Mouse (Mus musculus): ENCODE results near the gene Olfr629. TPM values are rescaled to one million over a fixed set of nuclear protein-coding genes. Genes with fewer than 3 reads are reported as not detected.
"Not testable (repeated sequence)": the region's sequence is repeated elsewhere in the genome, so short reads cannot be mapped to it uniquely, and the experiment has no call there.

The Olfr629 gene
- polyA plus RNA-seq (2015; fragmentation: Nextera tagmentation; extraction: Ambion mirVana), result not detected in 2 replicates

DNA sequence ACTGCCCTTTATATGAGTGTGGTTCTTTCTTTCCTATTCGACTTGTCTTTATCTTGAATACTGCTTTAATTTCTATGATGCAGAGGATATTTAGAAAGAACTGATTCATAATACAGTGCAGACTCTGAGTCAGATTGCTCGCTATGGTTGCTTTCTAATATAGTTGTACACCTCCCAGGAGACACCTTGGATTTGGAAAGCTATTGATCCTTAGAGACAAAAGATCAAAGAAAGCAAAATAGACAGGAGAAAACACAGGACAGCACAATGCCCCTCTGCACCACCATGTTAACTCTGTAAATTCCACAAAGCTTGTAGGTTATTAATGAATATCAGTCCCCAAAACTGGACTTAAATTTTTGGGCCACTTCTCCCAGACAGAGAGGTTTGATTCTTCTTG lies at the start of gene Olfr629:
Gene Olfr629, minus strand, starts transcription at position 101 of the 400 bp plus-strand sequence.
- ATAC-seq (ENCODE audit: low FRiP score), result no peak

DNA sequence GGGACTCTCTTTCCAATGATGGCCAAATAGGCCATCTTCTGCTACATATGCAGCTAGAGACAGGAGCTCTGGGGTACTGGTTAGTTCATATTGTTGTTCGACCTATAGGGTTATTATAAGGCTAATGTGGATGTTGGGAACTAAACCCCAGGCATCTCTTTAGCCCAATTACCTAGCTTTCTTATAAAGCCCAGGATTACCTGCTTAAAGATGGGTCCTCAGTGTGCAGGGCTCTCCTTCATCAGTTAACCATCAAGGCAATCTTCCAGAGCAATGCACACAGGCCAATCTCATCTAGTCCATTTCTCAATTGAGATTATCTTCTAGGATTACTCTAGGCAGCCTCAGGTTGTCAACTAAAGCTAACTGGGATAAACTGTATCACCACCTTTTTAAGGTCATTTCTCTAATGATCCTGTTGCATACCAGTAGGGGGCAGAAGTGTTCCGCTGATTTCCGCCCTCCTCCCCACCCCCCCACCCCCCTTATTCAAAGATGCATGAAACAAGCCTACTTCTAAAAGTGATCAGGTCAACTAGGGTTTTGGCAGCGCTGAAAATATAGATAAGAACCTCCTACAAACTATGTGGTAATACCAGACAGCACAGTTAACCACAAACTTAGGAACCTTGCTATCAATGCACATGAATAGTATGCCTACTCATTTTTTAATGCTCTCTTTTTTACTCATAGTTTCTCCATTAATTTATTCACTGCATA lies 48.1 kb upstream of the Olfr629 start:
- no peak overlapping the region for H3K27ac ChIP-seq
- no peaks in the 10 kb centered on the region for H3K36me3 ChIP-seq
- 20% methylated on average over 4 of the region's 4 CpGs for WGBS
- no peak for ATAC-seq (ENCODE audit: low FRiP score)
- no peak overlapping the region for H3K9ac ChIP-seq
- no peaks in the 10 kb centered on the region for H3K27me3 ChIP-seq
- H3K4me2 ChIP-seq, result no peak overlapping the region
- no peaks in the 10 kb centered on the region for H3K9me3 ChIP-seq
- no peaks in the 10 kb centered on the region for H3K4me1 ChIP-seq (replicated peaks)
- no peak overlapping the region for H3K4me3 ChIP-seq

More for the DNA sequence above, at the start of gene Olfr629:
- no peak within 1 kb of the TSS for H3K27ac ChIP-seq
- no peaks in the 10 kb centered on the region for H3K4me1 ChIP-seq (replicated peaks)
- no peaks in the 10 kb centered on the region for H3K36me3 ChIP-seq
- H3K9me3 ChIP-seq, result no peaks in the 10 kb centered on the region
- H3K9ac ChIP-seq, result no peak within 1 kb of the TSS
- 76% methylated on average over 2 of the region's 2 CpGs for WGBS
- no peak within 1 kb of the TSS for H3K4me3 ChIP-seq
- H3K4me2 ChIP-seq, result no peak within 1 kb of the TSS
- no peaks in the 10 kb centered on the region for H3K27me3 ChIP-seq

- Histone ChIP-seq H3K4me3 (no peak within 1 kb of the TSS), H3K4me1 (replicated peaks) (no peaks in the 10 kb centered on the region)
- 81% methylated on average over 3 of the region's 3 CpGs for WGBS
These were observed 47.0 kb upstream of the Olfr629 start, which contains the start of gene Olfr67 for GRCm38 (mm10) chr7:103791721-103792120. Gene Olfr67, minus strand, starts transcription at chr7:103791821.

DNA sequence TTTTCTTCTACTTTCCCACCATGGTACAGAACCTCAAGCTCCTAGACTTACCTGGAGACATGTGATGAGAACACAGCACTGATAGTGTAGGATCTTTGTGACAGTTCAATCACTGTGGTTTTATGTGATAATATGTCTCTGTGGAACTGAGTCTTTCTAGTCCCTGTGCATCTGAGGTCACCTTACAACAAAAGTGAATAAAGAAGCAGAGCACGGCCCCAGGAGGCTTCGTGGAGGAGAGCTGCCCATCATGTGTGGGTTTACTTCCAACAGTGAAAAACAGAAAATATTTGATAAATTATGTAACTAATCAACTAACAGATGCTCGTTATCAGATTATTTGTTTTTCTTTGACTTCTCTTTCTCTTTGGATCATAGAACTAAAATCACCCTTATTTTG lies 34.9 kb upstream of the Olfr629 start, which contains the start of gene Olfr68:
Gene Olfr68, minus strand, starts transcription at position 101 of the 400 bp plus-strand sequence.
- 84% methylated on average over 3 of the region's 3 CpGs for WGBS
- no peak within 1 kb of the TSS for H3K9ac ChIP-seq
- H3K36me3 ChIP-seq, result no peaks in the 10 kb centered on the region
- H3K4me1 ChIP-seq (replicated peaks), result no peaks in the 10 kb centered on the region
- no peak within 1 kb of the TSS for H3K27ac ChIP-seq
- no peak within 1 kb of the TSS for H3K4me2 ChIP-seq
- no peaks in the 10 kb centered on the region for H3K27me3 ChIP-seq
- H3K9me3 ChIP-seq, result no peaks in the 10 kb centered on the region
- no peak within 1 kb of the TSS for H3K4me3 ChIP-seq
- no peak for ATAC-seq (ENCODE audit: low FRiP score)

More at GRCm38 (mm10) chr7:103791721-103792120, 47.0 kb upstream of the Olfr629 start, which contains the start of gene Olfr67:
- Histone ChIP-seq H3K27ac (no peak within 1 kb of the TSS), H3K36me3 (no peaks in the 10 kb centered on the region), H3K4me2 (no peak within 1 kb of the TSS), H3K9me3 (no peaks in the 10 kb centered on the region), H3K27me3 (no peaks in the 10 kb centered on the region), H3K9ac (no peak within 1 kb of the TSS)
- ATAC-seq (ENCODE audit: low FRiP score), result no peak

DNA sequence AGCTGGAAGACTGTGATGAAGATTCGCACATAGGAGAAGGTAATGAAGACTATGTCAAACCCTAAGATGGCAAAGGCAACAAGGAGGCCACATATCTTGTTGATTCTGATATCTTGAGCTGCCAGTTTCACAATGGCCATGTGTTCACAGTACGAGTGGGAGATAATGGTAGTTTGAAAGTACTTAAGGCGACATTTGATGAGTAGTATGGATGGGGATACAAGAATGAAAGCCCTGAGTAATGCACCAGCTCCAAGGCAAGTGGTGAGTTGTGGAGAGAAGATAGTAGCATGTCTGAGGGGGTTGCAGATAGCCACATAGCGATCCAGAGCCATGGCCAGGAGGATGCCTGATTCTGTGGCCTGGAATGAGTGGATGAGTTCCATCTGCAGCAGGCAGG lies 32.9 kb upstream of the Olfr629 start:
- H3K9ac ChIP-seq; ATAC-seq (ENCODE audit: low FRiP score); H3K4me2 ChIP-seq; H3K9me3 ChIP-seq; H3K36me3 ChIP-seq; H3K4me3 ChIP-seq; H3K27ac ChIP-seq; H3K4me1 ChIP-seq (replicated peaks); H3K27me3 ChIP-seq: not testable (repeated sequence)
- WGBS, result 91% methylated on average over 4 of the region's 4 CpGs

- Histone ChIP-seq H3K27ac (no peak within 1 kb of the TSS), H3K27me3 (no peaks in the 10 kb centered on the region), H3K36me3 (no peaks in the 10 kb centered on the region), H3K4me1 (replicated peaks) (no peaks in the 10 kb centered on the region), H3K9ac (no peak within 1 kb of the TSS), H3K9me3 (no peaks in the 10 kb centered on the region), H3K4me2 (no peak within 1 kb of the TSS), H3K4me3 (no peak within 1 kb of the TSS)
- 83% methylated on average over 2 of the region's 2 CpGs for WGBS
- no peak for ATAC-seq (ENCODE audit: low FRiP score)
These were observed 26.8 kb upstream of the Olfr629 start, which contains the start of gene Olfr69 for GRCm38 (mm10) chr7:103771494-103771893. Gene Olfr69, minus strand, starts transcription at chr7:103771594.

- H3K27ac ChIP-seq; H3K27me3 ChIP-seq; H3K9me3 ChIP-seq; H3K9ac ChIP-seq; H3K4me3 ChIP-seq; ATAC-seq (ENCODE audit: low FRiP score); H3K4me1 ChIP-seq (replicated peaks); H3K36me3 ChIP-seq; H3K4me2 ChIP-seq: not testable (repeated sequence)
- 83% methylated on average over 6 of the region's 6 CpGs for WGBS
These were observed 22.9 kb upstream of the Olfr629 start for GRCm38 (mm10) chr7:103767687-103768086.

- not testable (repeated sequence) for H3K4me3 ChIP-seq; H3K27ac ChIP-seq; H3K4me2 ChIP-seq; ATAC-seq (ENCODE audit: low FRiP score); H3K36me3 ChIP-seq; H3K9ac ChIP-seq; H3K4me1 ChIP-seq (replicated peaks); H3K9me3 ChIP-seq; H3K27me3 ChIP-seq
- WGBS, result 91% methylated on average over 6 of the region's 6 CpGs
These were observed 17.5 kb upstream of the Olfr629 start for GRCm38 (mm10) chr7:103762212-103762611.

DNA sequence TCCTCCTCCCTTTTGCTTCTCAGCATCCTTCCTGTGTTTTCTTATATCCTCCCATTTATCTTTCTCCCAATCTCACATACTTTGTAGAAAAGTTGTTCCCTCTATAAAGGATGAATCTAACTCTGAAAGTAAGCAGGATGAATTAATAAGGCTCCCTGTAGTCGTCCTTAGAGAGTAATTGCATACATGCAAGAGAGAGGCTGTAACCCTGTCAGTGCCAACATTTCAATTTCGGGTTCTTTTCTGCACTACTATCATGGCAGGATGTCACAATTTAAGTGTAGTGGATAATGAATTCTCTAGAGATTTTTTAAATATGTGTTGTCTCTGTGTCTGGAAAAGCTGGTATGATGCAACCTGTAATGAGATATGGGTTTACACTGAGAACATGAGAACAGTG lies 12.5 kb upstream of the Olfr629 start, which contains the start of gene Olfr630:
Gene Olfr630, minus strand, starts transcription at position 101 of the 400 bp plus-strand sequence.
- 47% methylated on average over 2 of the region's 2 CpGs for WGBS
- ATAC-seq (ENCODE audit: low FRiP score), result no peak
- H3K27ac ChIP-seq, result no peak within 1 kb of the TSS
- H3K27me3 ChIP-seq, result no peaks in the 10 kb centered on the region
- H3K36me3 ChIP-seq, result no peaks in the 10 kb centered on the region
- no peak within 1 kb of the TSS for H3K9ac ChIP-seq
- no peaks in the 10 kb centered on the region for H3K4me1 ChIP-seq (replicated peaks)
- H3K9me3 ChIP-seq, result no peaks in the 10 kb centered on the region
- no peak within 1 kb of the TSS for H3K4me3 ChIP-seq
- H3K4me2 ChIP-seq, result no peak within 1 kb of the TSS

GRCm38 (mm10) chr7:103730074-103730473 lies 14.7 kb downstream of the Olfr629 start, which contains the start of gene Olfr628:
Gene Olfr628, plus strand, starts transcription at chr7:103730374.
- no peak within 1 kb of the TSS for H3K27ac ChIP-seq
- ATAC-seq (ENCODE audit: low FRiP score), result no peak
- H3K36me3 ChIP-seq, result no peaks in the 10 kb centered on the region
- 86% methylated on average over 1 of the region's 1 CpGs for WGBS
- no peaks in the 10 kb centered on the region for H3K27me3 ChIP-seq
- no peaks in the 10 kb centered on the region for H3K9me3 ChIP-seq
- no peak within 1 kb of the TSS for H3K9ac ChIP-seq
- H3K4me1 ChIP-seq (replicated peaks), result no peaks in the 10 kb centered on the region
- H3K4me2 ChIP-seq, result no peak within 1 kb of the TSS
- H3K4me3 ChIP-seq, result no peak within 1 kb of the TSS

- H3K36me3 ChIP-seq; H3K4me3 ChIP-seq; H3K27ac ChIP-seq; H3K4me1 ChIP-seq (replicated peaks); ATAC-seq (ENCODE audit: low FRiP score); H3K4me2 ChIP-seq; H3K27me3 ChIP-seq; H3K9me3 ChIP-seq; H3K9ac ChIP-seq: not testable (repeated sequence)
- WGBS, result 94% methylated on average over 1 of the region's 1 CpGs
These were observed 28.3 kb downstream of the Olfr629 start for GRCm38 (mm10) chr7:103716398-103716797.

- no peaks in the 10 kb centered on the region for H3K4me1 ChIP-seq (replicated peaks)
- ATAC-seq (ENCODE audit: low FRiP score), result no peak
- no peak within 1 kb of the TSS for H3K9ac ChIP-seq
- no peaks in the 10 kb centered on the region for H3K36me3 ChIP-seq
- H3K9me3 ChIP-seq, result no peaks in the 10 kb centered on the region
- H3K27me3 ChIP-seq, result no peaks in the 10 kb centered on the region
- H3K27ac ChIP-seq, result no peak within 1 kb of the TSS
- no peak within 1 kb of the TSS for H3K4me2 ChIP-seq
- no peak within 1 kb of the TSS for H3K4me3 ChIP-seq
These were observed 30.4 kb downstream of the Olfr629 start, which contains the start of gene Olfr243 for GRCm38 (mm10) chr7:103714371-103714770. Gene Olfr243, plus strand, starts transcription at chr7:103714671.

GRCm38 (mm10) chr7:103712024-103712423 lies 32.7 kb downstream of the Olfr629 start:
- Histone ChIP-seq H3K4me2 (no peak overlapping the region), H3K27ac (no peak overlapping the region), H3K4me1 (replicated peaks) (no peaks in the 10 kb centered on the region), H3K9me3 (no peaks in the 10 kb centered on the region), H3K36me3 (no peaks in the 10 kb centered on the region), H3K27me3 (no peaks in the 10 kb centered on the region), H3K9ac (no peak overlapping the region), H3K4me3 (no peak overlapping the region)
- ATAC-seq (ENCODE audit: low FRiP score), result no peak
- WGBS, result 38% methylated on average over 2 of the region's 2 CpGs
